Mouse (Mus musculus) forebrain, embryonic 16.5 days (tissue): ENCODE measurements at regions not wholly inside any gene's neighbourhood (a gene's known extent, or its start where the extent isn't known, plus 50 kb on each side); places are given as distances from the start of the nearest gene placed in this dataset.

Source experiments
- ATAC-seq: fragments of 200-750 bp; cut with Nextera tagmentation; 2 replicates; pipeline ENCODE4 v1.8.0; 2017; ENCODE audit warnings: mild to moderate bottlenecking, moderate library complexity
- H3K27ac ChIP-seq: fragments of 300-500 bp; sonication (generic); 2 replicates; pipeline ENCODE4 v1.5.1; 2014; ENCODE audit warnings: low read length, control low read depth
- H3K27me3 ChIP-seq: fragments of 300-500 bp; sonication (generic); replicated peaks from 2 replicates; pipeline ENCODE4 v1.6.1; 2014; ENCODE audit warnings: low read length; ENCODE audit not compliant: control insufficient read depth, insufficient read depth
- H3K36me3 ChIP-seq: fragments of 300-500 bp; sonication (generic); 2 replicates; pipeline ENCODE4 v1.6.1; 2014; ENCODE audit not compliant: control insufficient read depth, insufficient read depth
- H3K4me1 ChIP-seq: fragments of 300-500 bp; sonication (generic); replicated peaks from 2 replicates; pipeline ENCODE4 v1.6.1; 2014; ENCODE audit warnings: low read length; ENCODE audit not compliant: control insufficient read depth, insufficient read depth
- H3K4me2 ChIP-seq: fragments of 300-500 bp; sonication (generic); 2 replicates; pipeline ENCODE4 v1.6.1; 2014; ENCODE audit warnings: mild to moderate bottlenecking, low read length, control low read depth
- H3K4me3 ChIP-seq: fragments of 300-500 bp; sonication (generic); replicated peaks from 2 replicates; pipeline ENCODE4 v1.5.1; 2014; ENCODE audit warnings: mild to moderate bottlenecking, low read length, control low read depth
- H3K9ac ChIP-seq: fragments of 300-500 bp; sonication (generic); replicated peaks from 2 replicates; pipeline ENCODE4 v1.6.1; 2014; ENCODE audit warnings: low read depth, low read length, control low read depth
- H3K9me3 ChIP-seq: fragments of 300-500 bp; sonication (generic); 2 replicates; pipeline ENCODE4 v1.6.1; 2016; ENCODE audit warnings: low read length; ENCODE audit not compliant: control insufficient read depth
- WGBS: fragments of 180-500 bp; shearing (Covaris S2); extraction: QIAGEN DNeasy Blood & Tissue Kit; methylation state at CpG from one replicate; pipeline ENCODE4 v1.1.7; 2014; 5-methylcytosine and 5-hydroxymethylcytosine counted together

DNA sequence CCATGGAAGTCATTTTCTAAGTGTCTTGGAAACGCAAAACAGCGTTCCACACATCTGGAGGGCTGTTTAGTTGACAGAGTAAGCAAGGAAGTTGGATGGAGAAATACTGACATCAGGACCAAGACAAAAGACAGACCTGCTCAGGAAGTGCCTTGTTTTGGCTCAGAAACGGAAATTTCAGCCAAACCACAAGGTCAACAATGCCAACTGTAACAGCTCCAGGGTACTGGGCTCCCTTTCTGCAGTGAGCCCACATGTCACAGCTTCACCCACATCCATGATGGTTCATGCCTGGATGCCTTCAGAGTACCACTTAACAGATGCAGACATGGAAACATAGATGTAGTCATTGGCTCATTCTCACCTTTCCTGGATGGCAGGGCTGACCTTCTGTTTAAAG lies 296.2 kb downstream of the Fut8 start:
- ATAC-seq, result no peak
- no peaks in the 10 kb centered on the region for H3K9me3 ChIP-seq
- H3K4me2 ChIP-seq, result no peak overlapping the region
- H3K4me1 ChIP-seq, result no peaks in the 10 kb centered on the region
- no peaks in the 10 kb centered on the region for H3K27me3 ChIP-seq
- no peak overlapping the region for H3K9ac ChIP-seq
- no peak overlapping the region for H3K4me3 ChIP-seq
- H3K36me3 ChIP-seq, result no peaks in the 10 kb centered on the region
- WGBS, result 83% methylated on average over 3 of the region's 3 CpGs
- no peak overlapping the region for H3K27ac ChIP-seq

DNA sequence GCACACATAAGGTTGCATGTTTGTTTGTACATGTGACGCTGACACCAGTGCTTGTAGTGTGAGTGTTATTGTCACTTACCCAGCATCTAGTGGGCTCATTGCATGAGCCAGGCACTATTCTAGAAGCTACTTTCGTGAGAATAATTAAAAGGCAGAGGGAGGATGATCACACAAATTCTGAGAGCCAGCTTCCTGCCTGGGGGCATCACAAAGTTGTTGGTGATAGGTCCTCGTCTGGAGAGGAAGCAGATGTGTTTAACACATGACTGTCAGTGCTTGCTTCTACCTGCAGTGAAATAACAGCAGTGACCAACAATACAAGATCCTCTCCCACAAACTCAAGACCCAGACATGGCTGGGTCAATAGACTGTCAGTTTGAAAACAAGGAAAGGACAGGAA lies 297.2 kb downstream of the Fut8 start:
- Histone ChIP-seq H3K9ac (no peak overlapping the region), H3K4me3 (no peak overlapping the region), H3K36me3 (no peaks in the 10 kb centered on the region), H3K27me3 (no peaks in the 10 kb centered on the region), H3K9me3 (no peaks in the 10 kb centered on the region), H3K4me2 (no peak overlapping the region), H3K27ac (no peak overlapping the region), H3K4me1 (no peaks in the 10 kb centered on the region)
- WGBS, result 66% methylated on average over 3 of the region's 3 CpGs
- no peak for ATAC-seq

DNA sequence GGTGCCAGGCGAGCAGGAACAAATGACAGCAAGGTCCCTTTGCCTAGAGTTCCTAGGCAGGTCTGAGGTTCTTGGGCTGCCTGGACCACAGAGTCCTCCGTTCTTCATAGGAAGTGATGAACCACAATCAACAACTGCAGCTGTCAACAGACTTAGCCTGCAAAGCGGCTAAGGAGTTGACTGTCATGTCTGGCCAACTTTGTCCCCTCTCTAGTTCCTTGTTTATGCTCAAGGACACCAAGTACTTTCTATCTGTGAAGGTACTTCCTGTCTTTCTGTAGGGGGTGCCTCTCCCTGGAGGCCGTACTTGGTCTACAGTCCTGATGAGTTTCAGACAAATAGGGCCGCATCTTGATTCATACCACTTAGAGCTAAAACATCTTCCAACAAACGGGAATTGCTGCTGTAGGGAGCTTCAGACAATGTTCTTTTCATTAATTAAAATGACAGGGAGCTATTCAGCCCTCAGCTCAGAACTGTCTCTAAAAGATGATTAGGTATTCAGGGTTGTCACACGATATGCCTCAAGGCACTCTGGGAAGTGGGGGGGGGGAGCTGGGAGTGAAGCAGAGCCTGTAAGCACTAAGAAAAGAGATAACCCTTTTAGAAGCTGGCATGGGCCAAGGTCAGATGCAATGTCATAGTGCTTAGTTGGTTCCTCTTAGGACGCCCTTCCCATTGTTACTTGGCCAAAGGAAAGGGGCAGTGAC lies 299.4 kb downstream of the Fut8 start:
- WGBS, result 64% methylated on average over 8 of the region's 8 CpGs
- no peak overlapping the region for H3K4me2 ChIP-seq
- peak; percentile 70 for ATAC-seq
- no peak overlapping the region for H3K27ac ChIP-seq
- no peaks in the 10 kb centered on the region for H3K9me3 ChIP-seq
- no peaks in the 10 kb centered on the region for H3K27me3 ChIP-seq
- no peaks in the 10 kb centered on the region for H3K4me1 ChIP-seq
- no peak overlapping the region for H3K9ac ChIP-seq
- H3K36me3 ChIP-seq, result no peaks in the 10 kb centered on the region
- no peak overlapping the region for H3K4me3 ChIP-seq

DNA sequence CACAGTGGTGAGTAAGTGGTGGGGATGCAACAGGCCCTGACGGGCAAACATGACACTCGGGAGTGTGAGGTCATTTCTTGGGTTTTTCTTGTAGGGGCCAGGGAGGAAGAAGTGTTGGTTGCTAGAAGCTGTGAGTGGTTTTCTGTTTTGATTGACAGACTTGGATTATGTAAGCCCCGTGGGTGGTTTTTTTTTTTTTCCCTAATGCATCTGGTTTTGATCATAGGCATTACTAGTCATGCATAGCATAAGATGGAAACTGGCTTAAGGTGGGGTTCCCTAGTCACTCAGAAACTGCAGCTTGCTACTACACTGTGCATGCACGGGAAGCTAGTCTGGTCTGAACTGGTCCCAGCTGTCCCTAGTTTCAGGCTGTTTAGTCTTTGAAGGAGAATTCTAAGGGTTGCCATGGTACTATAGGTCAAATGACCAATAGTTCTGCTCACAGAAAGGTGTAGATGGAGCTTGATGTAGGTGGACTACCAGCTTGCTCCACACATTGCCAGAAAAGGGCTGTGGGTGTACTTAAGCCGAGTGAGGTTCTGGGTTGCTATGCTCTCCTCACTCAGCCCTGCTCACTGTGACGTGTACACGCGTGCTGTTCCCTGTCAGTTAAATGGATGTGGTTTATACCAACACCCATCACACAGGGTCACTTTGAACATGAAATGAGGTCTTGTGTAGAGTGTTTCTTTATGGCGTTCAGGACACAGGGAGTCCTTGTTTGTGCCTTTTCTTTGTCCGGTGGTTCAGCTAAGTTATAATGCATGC lies 301.9 kb downstream of the Fut8 start:
- 83% methylated on average over 10 of the region's 10 CpGs for WGBS
- H3K27ac ChIP-seq, result no peak overlapping the region
- ATAC-seq, result no peak
- no peaks in the 10 kb centered on the region for H3K36me3 ChIP-seq
- no peaks in the 10 kb centered on the region for H3K27me3 ChIP-seq
- H3K9ac ChIP-seq, result no peak overlapping the region
- no peak overlapping the region for H3K4me3 ChIP-seq
- no peaks in the 10 kb centered on the region for H3K9me3 ChIP-seq
- no peaks in the 10 kb centered on the region for H3K4me1 ChIP-seq
- H3K4me2 ChIP-seq, result no peak overlapping the region

DNA sequence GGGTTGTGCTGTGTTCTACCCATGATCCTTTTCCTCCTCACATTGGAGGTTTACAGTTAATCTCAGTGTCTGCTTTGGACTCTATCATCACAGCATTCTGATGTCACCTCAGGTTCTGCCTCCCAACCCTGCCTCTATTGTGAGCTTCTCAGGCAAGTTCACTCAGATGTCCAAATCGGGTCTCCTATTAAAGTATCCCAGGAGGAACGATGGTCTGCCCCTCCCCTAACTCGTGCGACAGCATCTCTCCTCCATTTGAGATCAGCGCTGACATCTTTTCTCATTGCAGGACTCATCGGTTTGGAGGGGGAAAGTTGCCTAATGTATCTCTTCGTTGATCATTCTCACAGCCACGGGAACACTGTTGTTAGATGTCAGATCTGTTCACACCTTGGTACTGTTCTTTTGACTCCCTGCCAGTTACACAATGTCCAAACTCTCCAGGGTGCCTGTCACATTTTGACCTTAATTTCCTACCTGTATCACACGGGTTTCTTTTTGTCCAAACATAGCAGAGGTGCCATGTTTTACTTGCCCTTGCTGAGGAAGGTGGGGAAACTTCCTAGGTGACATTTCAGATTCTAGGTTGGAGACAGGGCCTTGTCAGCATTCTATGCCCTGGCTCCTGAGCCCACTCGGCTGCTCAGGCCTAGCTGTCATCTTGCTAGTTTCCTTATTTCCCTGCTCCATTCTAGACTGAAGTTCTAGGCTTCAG lies 303.3 kb downstream of the Fut8 start:
- no peak for ATAC-seq
- no peaks in the 10 kb centered on the region for H3K27me3 ChIP-seq
- no peak overlapping the region for H3K4me3 ChIP-seq
- H3K4me2 ChIP-seq, result no peak overlapping the region
- no peaks in the 10 kb centered on the region for H3K9me3 ChIP-seq
- no peaks in the 10 kb centered on the region for H3K4me1 ChIP-seq
- no peak overlapping the region for H3K27ac ChIP-seq
- H3K36me3 ChIP-seq, result no peaks in the 10 kb centered on the region
- 83% methylated on average over 10 of the region's 10 CpGs for WGBS
- H3K9ac ChIP-seq, result no peak overlapping the region

DNA sequence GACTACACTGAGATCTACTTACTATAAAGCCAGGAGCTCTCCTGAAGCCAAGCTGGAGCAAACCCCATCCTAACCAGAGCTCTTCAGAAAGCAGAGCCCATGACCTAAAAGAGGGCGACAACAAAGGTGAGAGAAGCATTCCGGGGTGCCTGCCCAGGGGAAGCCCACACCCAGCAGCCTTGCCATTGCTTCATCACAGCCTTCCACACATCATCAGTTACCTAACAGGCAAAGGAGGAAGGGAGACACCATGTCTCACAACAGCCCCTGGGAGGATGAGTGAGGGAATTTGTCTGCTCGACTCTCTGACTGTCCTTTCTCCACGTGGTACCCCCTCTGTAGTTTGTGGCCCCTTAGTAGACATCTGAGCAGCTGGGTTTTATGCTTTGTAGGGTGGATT lies 303.9 kb downstream of the Fut8 start:
- Histone ChIP-seq H3K4me2 (no peak overlapping the region), H3K36me3 (no peaks in the 10 kb centered on the region), H3K9ac (no peak overlapping the region), H3K4me1 (no peaks in the 10 kb centered on the region), H3K4me3 (no peak overlapping the region), H3K9me3 (no peaks in the 10 kb centered on the region), H3K27me3 (no peaks in the 10 kb centered on the region), H3K27ac (no peak overlapping the region)
- no peak for ATAC-seq
- WGBS, result 90% methylated on average over 4 of the region's 4 CpGs

DNA sequence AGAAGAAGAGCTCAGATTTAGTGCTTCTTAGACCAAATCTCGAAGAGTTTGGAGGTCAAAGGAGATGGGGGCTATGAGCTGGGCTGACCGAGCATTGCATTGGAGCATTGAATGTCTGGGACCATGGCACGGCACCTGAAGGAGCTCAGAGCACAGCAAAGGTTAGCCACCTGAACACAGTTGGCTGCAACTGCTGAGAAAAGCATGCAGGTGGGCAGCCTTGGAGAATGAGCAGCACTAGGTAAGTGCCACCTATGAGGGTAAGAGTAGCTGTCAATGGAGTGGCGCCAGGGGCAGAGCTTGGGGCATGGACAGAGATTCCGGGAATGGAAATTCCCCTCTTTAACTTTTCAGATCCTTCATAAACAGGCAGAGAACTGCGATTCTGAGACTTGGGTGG lies 305.7 kb downstream of the Fut8 start:
- Histone ChIP-seq H3K9ac (no peak overlapping the region), H3K27ac (no peak overlapping the region), H3K4me3 (no peak overlapping the region), H3K9me3 (no peaks in the 10 kb centered on the region), H3K4me2 (no peak overlapping the region), H3K27me3 (no peaks in the 10 kb centered on the region), H3K4me1 (no peaks in the 10 kb centered on the region), H3K36me3 (no peaks in the 10 kb centered on the region)
- 88% methylated on average over 6 of the region's 6 CpGs for WGBS
- ATAC-seq, result no peak

DNA sequence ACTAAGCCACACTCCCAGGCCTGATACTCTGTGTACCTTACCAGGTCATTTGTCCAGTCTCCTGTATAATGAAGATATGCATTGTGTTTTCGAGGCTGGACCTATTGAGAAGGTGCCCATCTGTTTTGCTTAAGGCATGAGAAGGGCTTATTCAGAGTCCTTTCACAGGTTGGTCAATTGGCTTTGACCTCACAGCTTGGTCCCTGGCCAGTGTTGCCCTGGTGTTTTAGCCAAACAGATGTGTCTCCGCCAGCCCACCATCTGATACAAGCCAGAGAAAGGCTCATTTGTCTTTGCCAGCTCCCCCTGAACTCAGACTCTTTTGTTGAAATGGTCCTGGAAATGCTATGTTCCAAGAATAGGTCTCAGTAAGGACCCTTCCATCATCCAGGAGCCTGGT lies 308.2 kb downstream of the Fut8 start:
- H3K9ac ChIP-seq, result no peak overlapping the region
- H3K27me3 ChIP-seq, result no peaks in the 10 kb centered on the region
- no peak overlapping the region for H3K27ac ChIP-seq
- H3K9me3 ChIP-seq, result no peaks in the 10 kb centered on the region
- no peaks in the 10 kb centered on the region for H3K4me1 ChIP-seq
- ATAC-seq, result no peak
- no peak overlapping the region for H3K4me3 ChIP-seq
- no peaks in the 10 kb centered on the region for H3K36me3 ChIP-seq
- WGBS, result 51% methylated on average over 2 of the region's 2 CpGs
- no peak overlapping the region for H3K4me2 ChIP-seq

DNA sequence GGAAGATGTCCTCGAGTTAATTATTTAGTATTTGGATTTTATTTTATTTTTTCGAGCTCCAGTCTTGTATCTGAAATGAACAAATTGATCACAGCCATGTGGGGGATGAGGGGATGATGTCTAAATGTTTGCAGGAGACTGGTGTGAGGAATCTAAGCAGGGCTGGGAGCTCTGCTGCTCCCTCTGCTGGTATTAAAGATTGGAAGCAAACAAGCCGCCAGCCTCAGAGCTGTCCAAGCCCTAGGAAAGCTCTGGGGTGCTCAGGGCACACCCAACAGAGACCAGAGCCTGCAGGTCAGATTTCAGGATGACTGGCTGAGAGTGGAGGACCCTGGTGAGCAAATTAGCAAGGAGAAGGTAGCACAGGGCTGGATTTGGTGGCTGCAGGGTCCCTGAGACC lies 330.4 kb downstream of the Fut8 start:
- H3K27me3 ChIP-seq, result no peaks in the 10 kb centered on the region
- H3K9ac ChIP-seq, result no peak overlapping the region
- no peaks in the 10 kb centered on the region for H3K4me1 ChIP-seq
- no peaks in the 10 kb centered on the region for H3K9me3 ChIP-seq
- ATAC-seq, result peak; percentile 89
- no peak overlapping the region for H3K4me2 ChIP-seq
- H3K4me3 ChIP-seq, result no peak overlapping the region
- 9% methylated on average over 3 of the region's 3 CpGs for WGBS
- no peaks in the 10 kb centered on the region for H3K36me3 ChIP-seq
- no peak overlapping the region for H3K27ac ChIP-seq
